Mouse (Mus musculus) MEL (cell line): ENCODE measurements around the gene Tcf23. TPM values are rescaled to one million over a fixed set of nuclear protein-coding genes. Genes with fewer than 3 reads are reported as not detected.
A peak's percentile ranks its signal among the peaks of the same experiment; 100 is the strongest.
"Not testable (repeated sequence)": the region's sequence is repeated elsewhere in the genome, so short reads cannot be mapped to it uniquely, and the experiment has no call there.

Experiments used
- DNase-seq: peaks from one replicate; pipeline ENCODE4 v3.0.0; 2011; ENCODE audit warnings: low read depth, low spot score
- H3K27ac ChIP-seq: 2 replicates; pipeline ENCODE4 v1.5.1; 2012; ENCODE audit warnings: low read depth, mild to moderate bottlenecking, control low read depth, low read length, moderate library complexity; ENCODE audit not compliant: control insufficient read depth
- H3K27me3 ChIP-seq, 2 experiments: fragments of 150-350 bp in 1 of 2; sonication (generic) in 1 of 2; 2 replicates each; pipeline ENCODE4 v1.6.1; 2012; ENCODE audit warnings: low read length in 2 of 2, mild to moderate bottlenecking in 2 of 2, improper control_type of control experiment in 1 of 2, moderate library complexity in 1 of 2; ENCODE audit not compliant: insufficient read depth in 2 of 2, control insufficient read depth in 1 of 2
- H3K36me3 ChIP-seq, 2 experiments: 2 replicates each; pipeline ENCODE4 v1.6.1; 2012 to 2014; ENCODE audit warnings: low read length in 2 of 2, improper control_type of control experiment in 1 of 2, inconsistent platforms in 1 of 2, mild to moderate bottlenecking in 1 of 2; ENCODE audit not compliant: insufficient read depth in 2 of 2, control insufficient read depth in 1 of 2
- H3K4me1 ChIP-seq, 2 experiments: fragments of 150-350 bp in 1 of 2; sonication (generic) in 1 of 2; 2 replicates each; pipeline ENCODE4 v1.6.1; 2012; ENCODE audit warnings: low read length in 2 of 2, improper control_type of control experiment in 1 of 2, mild to moderate bottlenecking in 1 of 2; ENCODE audit not compliant: insufficient read depth in 2 of 2, control insufficient read depth in 1 of 2
- H3K4me3 ChIP-seq, 2 experiments: fragments of 150-350 bp in 1 of 2; sonication (generic) in 1 of 2; 2 replicates each; pipeline ENCODE4 v1.5.1; 2012; ENCODE audit warnings: low read depth in 2 of 2, low read length in 2 of 2, mild to moderate bottlenecking in 2 of 2, moderate library complexity in 2 of 2, control low read depth in 1 of 2, improper control_type of control experiment in 1 of 2; ENCODE audit not compliant: control insufficient read depth in 1 of 2, insufficient read depth in 1 of 2
- H3K79me2 ChIP-seq: 2 replicates; pipeline ENCODE4 v1.6.1; 2012; ENCODE audit warnings: mild to moderate bottlenecking, low read length, moderate library complexity; ENCODE audit not compliant: control insufficient read depth, poor library complexity, insufficient read depth
- H3K9ac ChIP-seq: 2 replicates; pipeline ENCODE4 v1.6.1; 2012; ENCODE audit warnings: low read depth, mild to moderate bottlenecking, control low read depth, low read length, moderate library complexity; ENCODE audit not compliant: control insufficient read depth, poor library complexity, severe bottlenecking
- H3K9me3 ChIP-seq: fragments of 150-350 bp; sonication (generic); replicated peaks from 2 replicates; pipeline ENCODE4 v1.6.1; 2012; ENCODE audit warnings: mild to moderate bottlenecking, low read length, improper control_type of control experiment, moderate library complexity; ENCODE audit not compliant: insufficient read depth
- CHD1 ChIP-seq: IDR thresholded peaks from 2 replicates; pipeline ENCODE4 v1.6.1; 2012; ENCODE audit warnings: low read depth, mild to moderate bottlenecking, inconsistent platforms, low read length, improper control_type of control experiment
- CHD2 ChIP-seq: IDR thresholded peaks from 2 replicates; pipeline ENCODE4 v1.6.1; 2011; ENCODE audit warnings: low read length, improper control_type of control experiment
- CTCF ChIP-seq, 3 experiments: IDR thresholded peaks in 2 of 3; conservative IDR thresholded peaks in 1 of 3; 2 replicates each; pipeline ENCODE4 v1.5.1; 2011 to 2012; ENCODE audit warnings: low read length in 3 of 3, low read depth in 2 of 3, mild to moderate bottlenecking in 2 of 3, improper control_type of control experiment in 1 of 3, inconsistent platforms in 1 of 3, mixed read lengths in 1 of 3, moderate library complexity in 1 of 3; ENCODE audit not compliant: control insufficient read depth in 1 of 3, insufficient read depth in 1 of 3, poor library complexity in 1 of 3, severe bottlenecking in 1 of 3
- E2F4 ChIP-seq: IDR thresholded peaks from 2 replicates; pipeline ENCODE4 v1.6.1; 2011; ENCODE audit warnings: low read depth, low read length, improper control_type of control experiment, borderline replicate concordance
- ELF1 ChIP-seq: IDR thresholded peaks from 2 replicates; pipeline ENCODE4 v1.6.1; 2014; ENCODE audit warnings: low read depth, mild to moderate bottlenecking, inconsistent platforms, low read length, improper control_type of control experiment, moderate library complexity
- ETS1 ChIP-seq: IDR thresholded peaks from 2 replicates; pipeline ENCODE4 v1.6.1; 2012; ENCODE audit warnings: low read depth, mild to moderate bottlenecking, inconsistent platforms, low read length, improper control_type of control experiment, moderate library complexity
- GATA1 ChIP-seq: IDR thresholded peaks from 2 replicates; pipeline ENCODE4 v1.6.1; 2011; ENCODE audit warnings: low read depth, low read length, improper control_type of control experiment
- JUND ChIP-seq: IDR thresholded peaks from 2 replicates; pipeline ENCODE4 v1.6.1; 2011; ENCODE audit warnings: low read depth, mild to moderate bottlenecking, improper control_type of control experiment, low read length
- KAT2A ChIP-seq: conservative IDR thresholded peaks from 2 replicates; pipeline ENCODE4 v1.6.1; 2012; ENCODE audit warnings: low read depth, low read length, improper control_type of control experiment, inconsistent platforms
- MAZ ChIP-seq: IDR thresholded peaks from 2 replicates; pipeline ENCODE4 v1.6.1; 2012; ENCODE audit warnings: low read depth, mild to moderate bottlenecking, inconsistent platforms, low read length, improper control_type of control experiment
- MYB ChIP-seq: IDR thresholded peaks from 2 replicates; pipeline ENCODE4 v1.6.1; 2011; ENCODE audit warnings: mild to moderate bottlenecking, low read depth, low read length, improper control_type of control experiment
- MYC ChIP-seq: IDR thresholded peaks from 2 replicates; pipeline ENCODE4 v1.6.1; 2011; ENCODE audit warnings: low read depth, mild to moderate bottlenecking, low read length, improper control_type of control experiment, moderate library complexity
- NRF1 ChIP-seq: IDR thresholded peaks from 2 replicates; pipeline ENCODE4 v1.6.1; 2014; ENCODE audit warnings: low read depth, mild to moderate bottlenecking, inconsistent platforms, low read length, improper control_type of control experiment, moderate library complexity; ENCODE audit not compliant: poor library complexity, insufficient read depth, severe bottlenecking
- POLR2A ChIP-seq, 2 experiments: IDR thresholded peaks; 2 replicates each; pipeline ENCODE4 v1.6.1; 2011 to 2012; ENCODE audit warnings: low read length in 2 of 2, mild to moderate bottlenecking in 2 of 2, control low read depth in 1 of 2, improper control_type of control experiment in 1 of 2, low read depth in 1 of 2, moderate library complexity in 1 of 2; ENCODE audit not compliant: control insufficient read depth in 1 of 2, insufficient read depth in 1 of 2, poor library complexity in 1 of 2
- POLR2AphosphoS2 ChIP-seq: IDR thresholded peaks from 2 replicates; pipeline ENCODE4 v1.6.1; 2011; ENCODE audit warnings: low read length, improper control_type of control experiment
- POLR2AphosphoS5 ChIP-seq: IDR thresholded peaks from 2 replicates; pipeline ENCODE4 v1.6.1; 2012; ENCODE audit warnings: low read depth, borderline replicate concordance, mild to moderate bottlenecking, inconsistent platforms, low read length, moderate library complexity, mixed read lengths
- RCOR1 ChIP-seq: IDR thresholded peaks from 2 replicates; pipeline ENCODE4 v1.6.1; 2012; ENCODE audit warnings: low read depth, mild to moderate bottlenecking, inconsistent platforms, low read length, improper control_type of control experiment
- SIN3A ChIP-seq: IDR thresholded peaks from 2 replicates; pipeline ENCODE4 v1.6.1; 2012; ENCODE audit warnings: low read length, improper control_type of control experiment, inconsistent platforms
- SMC3 ChIP-seq: IDR thresholded peaks from 2 replicates; pipeline ENCODE4 v1.6.1; 2011; ENCODE audit warnings: low read depth, low read length, improper control_type of control experiment
- TAL1 ChIP-seq: IDR thresholded peaks from 2 replicates; pipeline ENCODE4 v1.6.1; 2012; ENCODE audit warnings: mild to moderate bottlenecking, inconsistent platforms, low read length, moderate library complexity, mixed read lengths
- TBP ChIP-seq: IDR thresholded peaks from 2 replicates; pipeline ENCODE4 v1.8.0; 2011; ENCODE audit warnings: low read depth, low read length, improper control_type of control experiment
- TCF12 ChIP-seq: IDR thresholded peaks from 2 replicates; pipeline ENCODE4 v1.6.1; 2014; ENCODE audit warnings: low read depth, mild to moderate bottlenecking, inconsistent platforms, low read length, improper control_type of control experiment, moderate library complexity
- USF1 ChIP-seq: IDR thresholded peaks from 2 replicates; pipeline ENCODE4 v1.6.1; 2014; ENCODE audit warnings: low read depth, mild to moderate bottlenecking, inconsistent platforms, low read length, improper control_type of control experiment, moderate library complexity
- USF2 ChIP-seq, 2 experiments: IDR thresholded peaks; 2 replicates each; pipeline ENCODE4 v1.6.1; 2011 to 2012; ENCODE audit warnings: improper control_type of control experiment in 2 of 2, low read length in 2 of 2, borderline replicate concordance in 1 of 2, inconsistent platforms in 1 of 2, low read depth in 1 of 2, mild to moderate bottlenecking in 1 of 2; ENCODE audit not compliant: insufficient read depth in 1 of 2
- ZKSCAN1 ChIP-seq: IDR thresholded peaks from 2 replicates; pipeline ENCODE4 v1.6.1; 2012; ENCODE audit warnings: low read depth, mild to moderate bottlenecking, inconsistent platforms, low read length, improper control_type of control experiment, moderate library complexity
- ZNF384 ChIP-seq: IDR thresholded peaks from 2 replicates; pipeline ENCODE4 v1.6.1; 2012; ENCODE audit warnings: low read depth, mild to moderate bottlenecking, inconsistent platforms, low read length, improper control_type of control experiment
- polyA plus RNA-seq, 2 experiments: library from polyadenylated mRNA; stranded (reverse) in 1 of 2; unstranded in 1 of 2; fragments of >175 nt in 1 of 2; fragments of >200 nt in 1 of 2; gene quantifications; 2 replicates each; pipeline versions ENCODE4 v1.2.1 to v1.2.4; 2012; ENCODE audit warnings: low replicate concordance in 2 of 2, low read depth in 1 of 2; ENCODE audit not compliant: insufficient read length in 2 of 2, insufficient read depth in 1 of 2, missing spikeins in 1 of 2
- total RNA-seq: library from RNA; depleted of rRNA; stranded (reverse); fragments of 300-350 nt; gene quantifications from 2 replicates; pipeline ENCODE4 v1.2.3, GENCODE M21; 2012

Gene Tcf23
- total and polyA plus RNA-seq, 3 experiments, result 0.07 to 0.08 TPM; not detected in 1

DNA sequence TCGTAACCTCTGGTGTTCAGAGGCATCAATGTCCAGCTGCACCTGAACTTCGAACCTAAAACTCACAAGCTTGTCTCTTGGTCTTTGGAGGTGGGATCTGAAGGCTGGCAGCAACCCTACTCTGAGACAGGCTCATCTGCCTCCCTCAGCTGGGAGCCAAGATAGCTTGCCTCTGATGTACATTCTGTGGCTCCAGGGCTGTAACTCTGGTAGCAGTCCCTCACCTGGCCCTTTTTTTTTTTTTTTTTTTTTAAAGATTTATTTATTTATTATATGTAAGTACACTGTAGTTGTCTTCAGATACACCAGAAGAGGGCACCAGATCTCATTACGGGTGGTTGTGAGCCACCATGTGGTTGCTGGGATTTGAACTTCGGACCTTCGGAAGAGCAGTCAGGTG, 53.3 kb downstream of the Tcf23 start:
- peak; percentile 64; the same call in 1 of the 2 replicates for TF ChIP-seq ZNF384
- not testable (repeated sequence) for H3K36me3 ChIP-seq, H3K27ac ChIP-seq, H3K9ac ChIP-seq, DNase-seq, H3K79me2 ChIP-seq, H3K9me3 ChIP-seq, H3K4me1 ChIP-seq, H3K4me3 ChIP-seq
- peaks cover 5 to 14% of the 10 kb centered on the region in 2 experiments for H3K27me3 ChIP-seq

GRCm38 (mm10) chr5:31022690-31023089, 54.2 kb downstream of the Tcf23 start:
- peaks cover 5 to 11% of the 10 kb centered on the region in 2 experiments; a peak in 3 of 4 replicates for H3K27me3 ChIP-seq
- DNase-seq, result no peak
- TF ChIP-seq NRF1, result no peak
- no peak for TF ChIP-seq POLR2AphosphoS2
- no peak for TF ChIP-seq TCF12
- no peak for TF ChIP-seq GATA1
- no peak for TF ChIP-seq TAL1
- TF ChIP-seq CHD1, result no peak
- TF ChIP-seq KAT2A, result no peak
- no peak for TF ChIP-seq USF1
- TF ChIP-seq CTCF (IDR thresholded peaks at IDR 0.05 in 2 of 3, conservative IDR thresholded peaks at IDR 0.05 in 1 of 3; ENCODE audit: control insufficient read depth in 1 of 3, insufficient read depth in 1 of 3, low read depth in 2 of 3, low read length in 3 of 3, poor library complexity in 1 of 3, severe bottlenecking in 1 of 3), result no peak
- no peak for TF ChIP-seq POLR2A (IDR thresholded peaks at IDR 0.05; ENCODE audit: control insufficient read depth in 1 of 2, insufficient read depth in 1 of 2, low read depth in 1 of 2, low read length in 2 of 2, poor library complexity in 1 of 2)
- TF ChIP-seq POLR2AphosphoS5, result no peak
- no peak for TF ChIP-seq MYC
- no peak for TF ChIP-seq ELF1
- H3K27ac ChIP-seq, result no peak overlapping the region
- H3K79me2 ChIP-seq, result no peaks in the 10 kb centered on the region
- H3K9me3 ChIP-seq, result no peaks in the 10 kb centered on the region
- H3K4me3 ChIP-seq, result no peak overlapping the region
- no peak overlapping the region for H3K9ac ChIP-seq
- no peaks in the 10 kb centered on the region for H3K4me1 ChIP-seq
- no peaks in the 10 kb centered on the region for H3K36me3 ChIP-seq

- H3K79me2 ChIP-seq, result no peaks in the 10 kb centered on the region
- H3K27ac ChIP-seq, result no peak overlapping the region
- H3K4me3 ChIP-seq, result no peak overlapping the region
- H3K36me3 ChIP-seq, result no peaks in the 10 kb centered on the region
- H3K4me1 ChIP-seq, result no peaks in the 10 kb centered on the region
- H3K9me3 ChIP-seq, result no peaks in the 10 kb centered on the region
- no peak for DNase-seq
- no peak overlapping the region for H3K9ac ChIP-seq
- TF ChIP-seq MYC, result no peak
- no peak for TF ChIP-seq CHD1
- TF ChIP-seq E2F4, result no peak
- no peak for TF ChIP-seq RCOR1
- no peak for TF ChIP-seq MAZ
- TF ChIP-seq ELF1, result no peak
- no peak for TF ChIP-seq JUND
- TF ChIP-seq CHD2, result no peak
- TF ChIP-seq ETS1, result no peak
- no peak for TF ChIP-seq TBP
- TF ChIP-seq NRF1, result no peak
- TF ChIP-seq TCF12, result no peak
- no peak for TF ChIP-seq CTCF (IDR thresholded peaks at IDR 0.05 in 2 of 3, conservative IDR thresholded peaks at IDR 0.05 in 1 of 3; ENCODE audit: control insufficient read depth in 1 of 3, insufficient read depth in 1 of 3, low read depth in 2 of 3, low read length in 3 of 3, poor library complexity in 1 of 3, severe bottlenecking in 1 of 3)
- TF ChIP-seq ZKSCAN1, result no peak
- TF ChIP-seq SIN3A, result no peak
- TF ChIP-seq SMC3, result no peak
- no peak for TF ChIP-seq USF2 (IDR thresholded peaks at IDR 0.05; ENCODE audit: borderline replicate concordance in 1 of 2, insufficient read depth in 1 of 2, low read depth in 1 of 2, low read length in 2 of 2)
- TF ChIP-seq MYB, result no peak
- no peak for TF ChIP-seq POLR2AphosphoS2
- peaks cover 6 to 11% of the 10 kb centered on the region in 2 experiments; a peak in 3 of 4 replicates for H3K27me3 ChIP-seq
Measured at GRCm38 (mm10) chr5:31023254-31023653, 54.8 kb downstream of the Tcf23 start.
